Mouse (Mus musculus): ENCODE results near the gene Ptms. TPM values are rescaled to one million over a fixed set of nuclear protein-coding genes. Genes with fewer than 3 reads are reported as not detected.

Gene Ptms
- 880 and 884 TPM in 2 replicates for polyA plus RNA-seq (2015; fragmentation: Nextera tagmentation; extraction: Ambion mirVana)

GRCm38 (mm10) chr6:124919695-124920317 lies at the start of gene Ptms:
Ptms (minus strand) TSS chr6:124920103.
- peak within 1 kb of the TSS; percentile 95 for H3K4me2 ChIP-seq
- 0% methylated on average over 13 of the region's 13 CpGs for WGBS
- H3K27me3 ChIP-seq (replicated peaks) = no peaks in the 10 kb centered on the region

GRCm38 (mm10) chr6:124967766-124968165 lies 47.9 kb upstream of the Ptms start:
- Histone ChIP-seq H3K36me3 (replicated peaks) (no peaks in the 10 kb centered on the region), H3K9ac (no peak overlapping the region), H3K4me3 (no peak overlapping the region), H3K9me3 (no peaks in the 10 kb centered on the region), H3K27ac (no peak overlapping the region), H3K4me2 (no peak overlapping the region), H3K4me1 (peaks cover 17% of the 10 kb centered on the region), H3K27me3 (replicated peaks) (no peaks in the 10 kb centered on the region)
- no peak for ATAC-seq (replicated peaks)
- WGBS = 69% methylated on average over 4 of the region's 4 CpGs

More at GRCm38 (mm10) chr6:124919695-124920317, at the start of gene Ptms:
- peak within 1 kb of the TSS; percentile 100 for H3K27ac ChIP-seq
- H3K36me3 ChIP-seq (replicated peaks) = no peaks in the 10 kb centered on the region
- no peaks in the 10 kb centered on the region for H3K9me3 ChIP-seq
- ATAC-seq (replicated peaks) = peak; percentile 88
- peak within 1 kb of the TSS; percentile 86 for H3K4me3 ChIP-seq
- peak within 1 kb of the TSS; percentile 99 for H3K9ac ChIP-seq
- H3K4me1 ChIP-seq = peaks cover 36% of the 10 kb centered on the region

GRCm38 (mm10) chr6:124966466-124967118 lies 46.7 kb upstream of the Ptms start:
- ATAC-seq (replicated peaks) = no peak
- no peaks in the 10 kb centered on the region for H3K9me3 ChIP-seq
- H3K27ac ChIP-seq = no peak overlapping the region
- peak overlapping the region; percentile 65 for H3K4me3 ChIP-seq
- 97% methylated on average over 7 of the region's 7 CpGs for WGBS
- peaks cover 17% of the 10 kb centered on the region for H3K4me1 ChIP-seq
- no peaks in the 10 kb centered on the region for H3K27me3 ChIP-seq (replicated peaks)
- peaks cover 3% of the 10 kb centered on the region; the same call in 1 of the 2 replicates for H3K36me3 ChIP-seq (replicated peaks)
- H3K9ac ChIP-seq = no peak overlapping the region
- H3K4me2 ChIP-seq = peak overlapping the region; percentile 92

GRCm38 (mm10) chr6:124965747-124966146 lies 45.8 kb upstream of the Ptms start:
- H3K9ac ChIP-seq = peak overlapping the region; percentile 84
- peaks cover 17% of the 10 kb centered on the region for H3K4me1 ChIP-seq
- peak overlapping the region; percentile 89 for H3K27ac ChIP-seq
- peak overlapping the region; percentile 92 for H3K4me2 ChIP-seq
- no peaks in the 10 kb centered on the region for H3K27me3 ChIP-seq (replicated peaks)
- peak overlapping the region; percentile 65 for H3K4me3 ChIP-seq
- no peaks in the 10 kb centered on the region for H3K9me3 ChIP-seq
- ATAC-seq (replicated peaks) = 0 out of 2 replicates have a peak, but pooled peaks have one; percentile 18
- H3K36me3 ChIP-seq (replicated peaks) = peaks cover 11% of the 10 kb centered on the region; the same call in 1 of the 2 replicates
- whole genome bisulfite sequencing = 17% methylated on average over 15 of the region's 15 CpGs

GRCm38 (mm10) chr6:124965088-124965719 lies 45.3 kb upstream of the Ptms start, which contains the start of gene Cops7a:
Cops7a (minus strand) TSS chr6:124965538.
- H3K4me2 ChIP-seq = peak within 1 kb of the TSS; percentile 92
- peak within 1 kb of the TSS; percentile 65 for H3K4me3 ChIP-seq
- WGBS = under 1% methylated on average over 68 of the region's 68 CpGs
- H3K27ac ChIP-seq = peak within 1 kb of the TSS; percentile 89
- no peaks in the 10 kb centered on the region for H3K9me3 ChIP-seq
- H3K9ac ChIP-seq = peak within 1 kb of the TSS; percentile 84
- H3K4me1 ChIP-seq = peaks cover 17% of the 10 kb centered on the region
- no peaks in the 10 kb centered on the region for H3K27me3 ChIP-seq (replicated peaks)
- ATAC-seq (replicated peaks) = peak; percentile 97
- peaks cover 11% of the 10 kb centered on the region; the same call in 1 of the 2 replicates for H3K36me3 ChIP-seq (replicated peaks)

- Histone ChIP-seq H3K4me3 (peak overlapping the region; percentile 65), H3K27ac (peak overlapping the region; percentile 89), H3K9me3 (no peaks in the 10 kb centered on the region), H3K27me3 (replicated peaks) (no peaks in the 10 kb centered on the region), H3K36me3 (replicated peaks) (peaks cover 16% of the 10 kb centered on the region), H3K4me1 (peaks cover 17% of the 10 kb centered on the region), H3K9ac (peak overlapping the region; percentile 84), H3K4me2 (peak overlapping the region; percentile 92)
- ATAC-seq (replicated peaks) = peak; percentile 57
- WGBS = 41% methylated on average over 16 of the region's 16 CpGs
Observed at GRCm38 (mm10) chr6:124964638-124965037, 44.7 kb upstream of the Ptms start.

- Histone ChIP-seq H3K27ac (no peak overlapping the region), H3K9ac (no peak overlapping the region), H3K9me3 (no peaks in the 10 kb centered on the region), H3K27me3 (replicated peaks) (no peaks in the 10 kb centered on the region), H3K4me1 (peaks cover 10% of the 10 kb centered on the region), H3K4me3 (no peak overlapping the region), H3K4me2 (no peak overlapping the region), H3K36me3 (replicated peaks) (peaks cover 34% of the 10 kb centered on the region)
- ATAC-seq (replicated peaks) = no peak
- 93% methylated on average over 12 of the region's 12 CpGs for WGBS
Observed at GRCm38 (mm10) chr6:124961021-124961420, 41.1 kb upstream of the Ptms start.

- 94% methylated on average over 13 of the region's 13 CpGs for WGBS
- Histone ChIP-seq H3K27ac (no peak overlapping the region), H3K4me1 (peaks cover 9% of the 10 kb centered on the region), H3K9me3 (no peaks in the 10 kb centered on the region), H3K9ac (no peak overlapping the region), H3K36me3 (replicated peaks) (peaks cover 38% of the 10 kb centered on the region), H3K27me3 (replicated peaks) (no peaks in the 10 kb centered on the region), H3K4me2 (no peak overlapping the region), H3K4me3 (no peak overlapping the region)
- ATAC-seq (replicated peaks) = no peak
Observed at GRCm38 (mm10) chr6:124959960-124960359, 40.1 kb upstream of the Ptms start.

- H3K4me3 ChIP-seq = no peak overlapping the region
Observed at GRCm38 (mm10) chr6:124958127-124958526, 38.2 kb upstream of the Ptms start.

GRCm38 (mm10) chr6:124955212-124955611 lies 35.3 kb upstream of the Ptms start:
- H3K36me3 ChIP-seq (replicated peaks) = peaks cover 27% of the 10 kb centered on the region
- no peak overlapping the region for H3K4me2 ChIP-seq
- H3K9me3 ChIP-seq = no peaks in the 10 kb centered on the region
- no peaks in the 10 kb centered on the region for H3K4me1 ChIP-seq
- WGBS = 92% methylated on average over 4 of the region's 4 CpGs
- no peaks in the 10 kb centered on the region for H3K27me3 ChIP-seq (replicated peaks)
- H3K9ac ChIP-seq = no peak overlapping the region
- no peak overlapping the region for H3K4me3 ChIP-seq
- no peak for ATAC-seq (replicated peaks)
- no peak overlapping the region for H3K27ac ChIP-seq

More at GRCm38 (mm10) chr6:124958127-124958526, 38.2 kb upstream of the Ptms start:
- Histone ChIP-seq H3K27me3 (replicated peaks) (no peaks in the 10 kb centered on the region), H3K9ac (no peak overlapping the region), H3K4me1 (no peaks in the 10 kb centered on the region), H3K27ac (no peak overlapping the region), H3K36me3 (replicated peaks) (peaks cover 38% of the 10 kb centered on the region), H3K4me2 (no peak overlapping the region), H3K9me3 (no peaks in the 10 kb centered on the region)
- WGBS = 90% methylated on average over 3 of the region's 3 CpGs
- no peak for ATAC-seq (replicated peaks)

- Histone ChIP-seq H3K36me3 (replicated peaks) (peaks cover 17% of the 10 kb centered on the region), H3K4me2 (no peak overlapping the region), H3K27me3 (replicated peaks) (no peaks in the 10 kb centered on the region), H3K9me3 (no peaks in the 10 kb centered on the region), H3K27ac (no peak overlapping the region), H3K4me3 (no peak overlapping the region), H3K4me1 (no peaks in the 10 kb centered on the region), H3K9ac (no peak overlapping the region)
- WGBS = 88% methylated on average over 2 of the region's 2 CpGs
- ATAC-seq (replicated peaks) = no peak
Observed at GRCm38 (mm10) chr6:124953991-124954715, 34.2 kb upstream of the Ptms start.

GRCm38 (mm10) chr6:124943526-124943925 lies 23.6 kb upstream of the Ptms start:
- H3K4me3 ChIP-seq = no peak overlapping the region
- WGBS = 85% methylated on average over 3 of the region's 3 CpGs
- no peak overlapping the region for H3K4me2 ChIP-seq
- H3K27me3 ChIP-seq (replicated peaks) = no peaks in the 10 kb centered on the region
- no peak for ATAC-seq (replicated peaks)
- no peaks in the 10 kb centered on the region for H3K4me1 ChIP-seq
- H3K27ac ChIP-seq = no peak overlapping the region
- 0 out of 2 replicates have a peak, but pooled peaks cover 4% of the 10 kb centered on the region for H3K36me3 ChIP-seq (replicated peaks)
- no peaks in the 10 kb centered on the region for H3K9me3 ChIP-seq
- no peak overlapping the region for H3K9ac ChIP-seq

Data from midbrain, embryonic 15.5 days (tissue).